Mouse (Mus musculus) lung, embryonic 14.5 days (tissue): ENCODE measurements around the gene Calcb. TPM values are rescaled to one million over a fixed set of nuclear protein-coding genes. Genes with fewer than 3 reads are reported as not detected.
A peak's percentile ranks its signal among the peaks of the same experiment; 100 is the strongest.

Source experiments
- ATAC-seq: fragments of 200-750 bp; cut with Nextera tagmentation; 2 replicates; pipeline ENCODE4 v1.8.0; 2017; ENCODE audit warnings: mild to moderate bottlenecking, moderate TSS enrichment, moderate library complexity; ENCODE audit not compliant: insufficient read depth
- DNase-seq: peaks from one replicate; pipeline ENCODE4 v3.0.0-alpha.2; 2015
- H3K27ac ChIP-seq: fragments of 300-500 bp; sonication (generic); 2 replicates; pipeline ENCODE4 v1.5.1; 2014; ENCODE audit warnings: low read depth, mild to moderate bottlenecking, moderate library complexity
- H3K27me3 ChIP-seq: fragments of 300-500 bp; sonication (generic); 2 replicates; pipeline ENCODE4 v1.6.1; 2014; ENCODE audit warnings: low read length, control low read depth; ENCODE audit not compliant: insufficient read depth
- H3K36me3 ChIP-seq: fragments of 300-500 bp; sonication (generic); 2 replicates; pipeline ENCODE4 v1.6.1; 2014; ENCODE audit warnings: control low read depth; ENCODE audit not compliant: insufficient read depth
- H3K4me1 ChIP-seq: fragments of 300-500 bp; sonication (generic); 2 replicates; pipeline ENCODE4 v1.6.1; 2014; ENCODE audit warnings: antibody characterized with exemption, control low read depth; ENCODE audit not compliant: insufficient read depth
- H3K4me2 ChIP-seq: fragments of 300-500 bp; sonication (generic); 2 replicates; pipeline ENCODE4 v1.6.1; 2014; ENCODE audit warnings: mild to moderate bottlenecking
- H3K4me3 ChIP-seq: fragments of 300-500 bp; sonication (generic); 2 replicates; pipeline ENCODE4 v1.5.1; 2014; ENCODE audit warnings: low read depth, low read length
- H3K9ac ChIP-seq: fragments of 300-500 bp; sonication (generic); 2 replicates; pipeline ENCODE4 v1.6.1; 2014
- H3K9me3 ChIP-seq: fragments of 300-500 bp; sonication (generic); 2 replicates; pipeline ENCODE4 v1.6.1; 2016; ENCODE audit warnings: low read depth, low read length, control low read depth
- CTCF ChIP-seq: IDR thresholded peaks from 2 replicates; pipeline ENCODE4 v1.5.1; 2016; ENCODE audit warnings: antibody characterized with exemption, low read depth
- WGBS: fragments of 180-500 bp; shearing (Covaris S2); extraction: QIAGEN DNeasy Blood & Tissue Kit; methylation state at CpG from one replicate; pipeline ENCODE4 v1.1.7; 2014; 5-methylcytosine and 5-hydroxymethylcytosine counted together
- polyA plus RNA-seq: library from polyadenylated mRNA; unstranded; fragments of >200 nt; fragmentation: Nextera tagmentation; extraction: Ambion mirVana; gene quantifications from 2 replicates; pipeline ENCODE4 v1.2.1, GENCODE M21; 2014

Gene Calcb
- polyA plus RNA-seq = 0.38 and 0.53 TPM in 2 replicates

GRCm38 (mm10) chr7:114718300-114718699, at the start of gene Calcb:
TSS of gene Calcb (plus strand) at chr7:114718643.
- Histone ChIP-seq H3K27me3 (peaks cover 39% of the 10 kb centered on the region), H3K4me1 (no peaks in the 10 kb centered on the region), H3K27ac (no peak within 1 kb of the TSS), H3K9me3 (no peaks in the 10 kb centered on the region), H3K4me2 (peak within 1 kb of the TSS; percentile 41), H3K4me3 (no peak within 1 kb of the TSS), H3K9ac (no peak within 1 kb of the TSS), H3K36me3 (no peaks in the 10 kb centered on the region)
- TF ChIP-seq CTCF = no peak
- no peak for DNase-seq
- no peak for ATAC-seq
- WGBS = 9% methylated on average over 11 of the region's 11 CpGs

- H3K4me2 ChIP-seq = no peak overlapping the region
- no peak overlapping the region for H3K4me3 ChIP-seq
- TF ChIP-seq CTCF = no peak
- no peaks in the 10 kb centered on the region for H3K27me3 ChIP-seq
- no peak overlapping the region for H3K27ac ChIP-seq
- no peaks in the 10 kb centered on the region for H3K9me3 ChIP-seq
- ATAC-seq = no peak
- no peaks in the 10 kb centered on the region for H3K36me3 ChIP-seq
- 49% methylated on average over 1 of the region's 1 CpGs for WGBS
- no peak overlapping the region for H3K9ac ChIP-seq
- no peak for DNase-seq
- no peaks in the 10 kb centered on the region for H3K4me1 ChIP-seq
Observed at GRCm38 (mm10) chr7:114671405-114671804, 47.0 kb upstream of the Calcb start.

- H3K4me1 ChIP-seq = no peaks in the 10 kb centered on the region
- DNase-seq (peak; percentile 61), ATAC-seq (no peak)
- H3K27me3 ChIP-seq = no peaks in the 10 kb centered on the region
- H3K4me3 ChIP-seq = no peak overlapping the region
- H3K36me3 ChIP-seq = no peaks in the 10 kb centered on the region
- WGBS = 28% methylated on average over 2 of the region's 2 CpGs
- TF ChIP-seq CTCF = peak; percentile 52
- H3K9me3 ChIP-seq = no peaks in the 10 kb centered on the region
- H3K27ac ChIP-seq = no peak overlapping the region
- no peak overlapping the region for H3K4me2 ChIP-seq
- H3K9ac ChIP-seq = no peak overlapping the region
Observed at GRCm38 (mm10) chr7:114672697-114673096, 45.7 kb upstream of the Calcb start.

- Histone ChIP-seq H3K4me2 (no peak overlapping the region), H3K4me1 (no peaks in the 10 kb centered on the region), H3K36me3 (no peaks in the 10 kb centered on the region), H3K9ac (no peak overlapping the region), H3K27ac (no peak overlapping the region), H3K4me3 (no peak overlapping the region), H3K27me3 (no peaks in the 10 kb centered on the region), H3K9me3 (no peaks in the 10 kb centered on the region)
- ATAC-seq (no peak), DNase-seq (peak; percentile 24)
- TF ChIP-seq CTCF = peak; percentile 41
Observed at GRCm38 (mm10) chr7:114692339-114692738, 26.1 kb upstream of the Calcb start.

- Histone ChIP-seq H3K4me3 (no peak overlapping the region), H3K36me3 (no peaks in the 10 kb centered on the region), H3K4me2 (no peak overlapping the region), H3K27ac (no peak overlapping the region), H3K9me3 (no peaks in the 10 kb centered on the region), H3K27me3 (no peaks in the 10 kb centered on the region), H3K4me1 (no peaks in the 10 kb centered on the region), H3K9ac (no peak overlapping the region)
- TF ChIP-seq CTCF = no peak
- no peak for ATAC-seq
- DNase-seq = peak; percentile 18
- 20% methylated on average over 2 of the region's 2 CpGs for WGBS
Observed at GRCm38 (mm10) chr7:114700871-114701270, 17.6 kb upstream of the Calcb start.

- WGBS = 63% methylated on average over 4 of the region's 4 CpGs
- no peak for ATAC-seq
- TF ChIP-seq CTCF = no peak
Observed at GRCm38 (mm10) chr7:114706716-114707115, 11.7 kb upstream of the Calcb start.

GRCm38 (mm10) chr7:114707398-114707797, 11.0 kb upstream of the Calcb start:
- no peak overlapping the region for H3K9ac ChIP-seq
- 67% methylated on average over 1 of the region's 1 CpGs for whole genome bisulfite sequencing
- H3K4me2 ChIP-seq = no peak overlapping the region
- DNase-seq = peak; percentile 30
- H3K4me3 ChIP-seq = no peak overlapping the region
- H3K9me3 ChIP-seq = no peaks in the 10 kb centered on the region
- TF ChIP-seq CTCF = no peak
- H3K27ac ChIP-seq = no peak overlapping the region
- ATAC-seq = no peak
- H3K36me3 ChIP-seq = no peaks in the 10 kb centered on the region
- no peaks in the 10 kb centered on the region for H3K4me1 ChIP-seq
- H3K27me3 ChIP-seq = no peaks in the 10 kb centered on the region

More at GRCm38 (mm10) chr7:114706716-114707115, 11.7 kb upstream of the Calcb start:
- H3K36me3 ChIP-seq = no peaks in the 10 kb centered on the region
- H3K27ac ChIP-seq = no peak overlapping the region
- H3K4me1 ChIP-seq = no peaks in the 10 kb centered on the region
- H3K9ac ChIP-seq = no peak overlapping the region
- H3K27me3 ChIP-seq = no peaks in the 10 kb centered on the region
- no peak overlapping the region for H3K4me2 ChIP-seq
- H3K4me3 ChIP-seq = no peak overlapping the region
- DNase-seq = no peak
- no peaks in the 10 kb centered on the region for H3K9me3 ChIP-seq

- no peak for DNase-seq
- no peak overlapping the region for H3K27ac ChIP-seq
- H3K27me3 ChIP-seq = no peaks in the 10 kb centered on the region
- no peaks in the 10 kb centered on the region for H3K4me1 ChIP-seq
- H3K4me3 ChIP-seq = no peak overlapping the region
- no peak for ATAC-seq
- no peak overlapping the region for H3K4me2 ChIP-seq
- 74% methylated on average over 2 of the region's 2 CpGs for WGBS
- H3K9me3 ChIP-seq = no peaks in the 10 kb centered on the region
- H3K9ac ChIP-seq = no peak overlapping the region
- TF ChIP-seq CTCF = no peak
- H3K36me3 ChIP-seq = no peaks in the 10 kb centered on the region
Observed at GRCm38 (mm10) chr7:114710419-114710818, 8.0 kb upstream of the Calcb start.
